Mouse (Mus musculus) right cerebral cortex, postnatal 4 days (tissue): ENCODE measurements around the gene Kif5a.

Experiments
- DNase-seq: peaks from one replicate; pipeline ENCODE4 v3.0.0-alpha.2; 2022

The Kif5a gene

GRCm38 (mm10) chr10:127189116-127189650 lies 74.0 kb downstream of the Kif5a start:
- peak; percentile 46 for DNase-seq

- DNase-seq: peak; percentile 67
Measured at GRCm38 (mm10) chr10:127188465-127189115, 74.6 kb downstream of the Kif5a start.

DNA sequence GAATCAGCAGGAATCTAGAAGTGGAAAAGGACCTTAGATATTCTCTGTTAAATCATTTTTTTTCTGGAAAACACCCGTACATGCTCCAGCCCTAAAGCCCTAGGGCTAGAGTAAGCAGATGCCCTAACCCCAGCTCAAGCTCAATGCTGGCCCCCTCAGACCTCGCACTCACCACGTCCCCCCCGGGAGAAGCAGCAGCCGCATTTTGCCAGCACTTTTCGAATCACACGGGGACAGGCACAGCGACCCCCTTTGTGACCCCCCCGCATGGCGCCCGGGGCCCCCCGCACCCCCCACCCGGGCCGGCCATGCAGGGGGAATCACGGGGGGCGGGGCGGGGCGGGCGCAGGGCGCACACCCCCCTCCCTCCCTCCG lies 75.1 kb downstream of the Kif5a start:
- DNase-seq: no peak

DNA sequence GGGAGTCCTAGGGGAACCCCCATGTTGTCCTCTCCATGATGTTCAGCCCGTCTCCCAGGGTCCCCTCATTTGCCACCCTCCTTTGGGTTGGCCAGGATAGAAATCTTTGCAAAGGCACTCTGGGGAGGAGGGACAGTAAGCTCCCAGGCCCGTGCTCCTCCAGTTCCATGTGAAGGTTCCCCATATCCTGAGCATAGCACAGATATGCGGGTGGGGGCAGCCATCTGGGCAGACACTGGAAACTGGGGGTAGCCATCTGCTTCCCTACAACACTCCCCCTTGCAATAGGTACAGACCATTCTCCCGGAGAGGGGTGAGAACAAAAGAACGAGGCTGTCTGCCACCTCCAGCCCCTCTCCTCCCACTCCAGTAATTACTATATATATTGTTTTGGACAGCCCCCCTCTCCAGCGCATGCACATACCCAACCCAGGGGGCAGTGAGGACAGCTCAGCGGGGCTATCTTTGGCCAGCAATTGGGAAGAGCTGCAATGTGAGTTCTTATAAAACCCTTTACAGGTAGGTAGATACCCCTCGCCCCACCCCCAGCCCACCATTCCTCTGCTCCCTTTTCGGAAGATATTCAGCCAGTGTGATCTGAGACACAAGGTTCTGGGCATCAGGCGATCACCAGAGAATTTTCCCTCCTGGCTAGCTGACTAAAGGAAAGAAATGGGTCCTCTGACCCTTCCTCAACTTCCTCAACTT lies 75.6 kb downstream of the Kif5a start:
- no peak for DNase-seq

DNA sequence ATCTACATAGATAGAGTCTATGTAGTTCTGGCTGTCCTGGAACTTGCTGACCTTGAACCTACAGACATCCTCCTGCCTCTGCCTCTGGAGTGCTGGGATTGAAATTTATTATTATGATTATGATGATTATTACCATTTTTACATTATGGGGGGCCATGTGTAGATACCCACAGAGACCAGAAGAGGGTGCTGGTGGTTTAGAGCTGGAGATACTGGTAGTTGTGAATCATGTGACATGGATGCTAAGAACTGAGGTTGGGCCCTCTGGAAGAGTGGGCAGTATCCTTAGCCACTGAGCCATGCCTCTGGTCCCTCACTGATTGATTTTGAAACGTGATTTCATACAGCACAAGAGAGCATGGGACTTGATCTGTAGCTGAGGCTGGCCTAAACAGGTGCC lies 76.7 kb downstream of the Kif5a start:
- DNase-seq: no peak

DNA sequence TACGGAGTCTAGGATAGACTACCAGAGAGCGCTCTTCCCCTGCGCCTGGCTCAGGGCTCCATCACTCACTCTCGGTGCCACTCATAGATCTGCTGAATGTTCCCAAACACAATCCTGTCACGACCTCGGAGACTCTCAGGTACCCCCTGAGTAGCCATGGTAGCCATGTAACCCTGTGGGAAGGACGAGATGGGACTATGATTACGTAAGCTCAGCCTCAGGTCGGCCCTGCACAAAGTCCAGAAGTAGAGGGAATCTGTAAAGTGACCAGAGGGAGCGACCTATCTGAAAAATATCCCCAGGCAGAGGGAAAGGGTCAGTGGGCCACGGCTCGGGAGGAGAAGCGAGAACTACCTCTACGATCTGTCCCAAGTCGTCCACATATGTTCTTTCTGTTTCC lies 77.6 kb downstream of the Kif5a start:
- DNase-seq: no peak

DNA sequence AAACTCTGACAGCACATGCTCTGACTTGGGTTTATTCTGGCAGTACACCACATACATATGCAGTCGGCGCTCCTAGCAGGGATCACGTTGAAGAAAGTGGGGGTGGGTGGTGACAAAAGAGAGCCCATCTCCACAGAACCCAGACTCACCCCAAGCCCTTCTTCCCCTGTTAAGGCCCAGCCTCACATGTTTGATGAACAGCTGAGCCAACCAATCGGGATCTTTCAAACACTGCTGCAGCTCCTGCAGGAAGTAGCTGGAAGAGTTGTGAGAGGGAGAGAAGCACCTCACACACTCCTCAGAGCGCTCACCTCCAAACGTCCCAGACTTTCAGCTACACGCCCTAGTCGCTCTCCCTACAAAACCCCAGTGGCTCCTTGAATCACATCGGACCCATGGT lies 78.0 kb downstream of the Kif5a start:
- DNase-seq: peak; percentile 56

- DNase-seq: no peak
Measured at GRCm38 (mm10) chr10:127183759-127184158, 79.4 kb downstream of the Kif5a start.

DNA sequence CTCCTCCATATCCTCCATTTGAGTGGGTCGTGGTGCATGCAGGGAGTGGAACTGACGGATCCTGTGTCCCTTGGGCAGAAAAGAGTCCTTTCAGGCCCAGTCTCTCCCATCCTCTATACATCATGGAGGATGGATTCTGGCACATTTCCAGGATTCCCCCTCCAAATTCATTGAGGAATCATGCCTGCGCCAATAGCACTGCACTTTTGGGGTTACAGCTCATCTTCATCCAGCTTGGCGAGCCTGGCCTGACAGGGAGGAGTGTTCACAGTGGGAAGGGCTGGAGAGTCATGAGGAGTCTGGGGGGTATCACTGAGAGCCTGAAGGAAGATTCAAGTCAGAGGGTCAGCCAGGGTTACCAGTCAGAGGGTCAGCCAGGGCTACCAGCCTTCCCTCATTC lies 80.5 kb downstream of the Kif5a start:
- no peak for DNase-seq

- DNase-seq: no peak
Measured at GRCm38 (mm10) chr10:127181566-127181965, 81.6 kb downstream of the Kif5a start.

GRCm38 (mm10) chr10:127180695-127181047 lies 82.5 kb downstream of the Kif5a start:
- DNase-seq: no peak

DNA sequence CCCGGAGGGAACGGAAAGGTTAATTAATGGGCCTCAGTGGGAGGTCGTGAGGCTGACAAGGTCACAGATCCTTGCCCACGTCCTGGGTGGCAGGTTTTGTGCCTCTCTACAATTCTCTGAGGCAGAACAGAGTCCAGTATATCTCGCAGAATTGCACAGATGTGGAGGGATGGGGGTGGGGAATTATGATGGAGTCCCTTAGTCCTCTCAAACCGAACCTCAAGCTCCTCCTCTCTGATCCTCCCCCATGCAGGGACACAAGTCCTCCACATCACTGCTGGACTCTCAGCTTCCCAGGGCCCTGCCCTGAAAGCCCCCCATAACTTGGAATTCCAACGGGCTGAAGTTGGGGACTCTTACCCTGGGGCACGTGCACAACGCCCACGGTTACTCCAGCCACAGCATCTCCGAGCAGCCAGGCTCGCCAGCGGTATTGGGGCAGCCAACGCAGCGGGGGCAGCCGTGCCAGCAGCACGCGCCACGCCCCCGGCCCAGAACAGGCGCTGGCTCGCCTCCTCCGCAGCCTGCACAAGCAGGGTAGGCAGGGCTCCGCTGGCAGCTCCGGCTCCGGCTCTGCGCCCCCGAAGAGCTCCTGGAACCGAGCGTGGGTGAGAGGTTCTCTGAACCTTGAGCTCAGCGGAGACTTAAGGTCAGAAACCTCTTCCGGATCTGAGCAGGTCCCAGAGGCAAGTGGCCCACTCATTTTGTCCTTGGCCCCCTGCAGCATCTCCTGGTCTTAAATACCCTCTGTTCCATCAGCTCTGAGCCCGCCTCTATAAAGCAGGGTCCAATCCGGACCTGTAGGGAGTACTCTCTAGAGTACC lies 83.1 kb downstream of the Kif5a start, which contains the start of gene Slc26a10:
Slc26a10 (minus strand) TSS at position 775 of the 824 bp plus-strand sequence.
- DNase-seq: no peak

- DNase-seq: no peak
Measured at GRCm38 (mm10) chr10:127178286-127179027, 84.7 kb downstream of the Kif5a start.

- DNase-seq: peak; percentile 78
Measured at GRCm38 (mm10) chr10:127177719-127178118, 85.4 kb downstream of the Kif5a start.

DNA sequence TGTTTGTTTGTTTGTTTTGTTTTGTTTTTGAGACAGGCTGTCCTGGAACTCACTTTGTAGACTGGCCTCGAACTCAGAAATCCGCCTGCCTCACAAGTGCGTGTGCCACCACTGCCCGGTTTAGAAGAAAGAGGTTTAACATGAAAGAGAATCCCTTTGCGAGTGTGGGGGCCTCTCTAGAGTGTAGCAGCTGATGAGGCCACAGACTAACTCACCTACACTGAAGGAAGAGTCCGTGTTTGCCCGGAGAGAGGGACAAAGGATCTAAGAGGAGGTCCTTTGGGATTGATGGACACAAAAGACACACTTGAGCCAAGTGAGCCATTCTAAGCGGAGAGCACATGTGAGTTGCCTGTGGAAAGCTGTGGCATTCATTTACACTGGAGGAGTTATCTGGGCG lies 85.9 kb downstream of the Kif5a start:
- no peak for DNase-seq

DNA sequence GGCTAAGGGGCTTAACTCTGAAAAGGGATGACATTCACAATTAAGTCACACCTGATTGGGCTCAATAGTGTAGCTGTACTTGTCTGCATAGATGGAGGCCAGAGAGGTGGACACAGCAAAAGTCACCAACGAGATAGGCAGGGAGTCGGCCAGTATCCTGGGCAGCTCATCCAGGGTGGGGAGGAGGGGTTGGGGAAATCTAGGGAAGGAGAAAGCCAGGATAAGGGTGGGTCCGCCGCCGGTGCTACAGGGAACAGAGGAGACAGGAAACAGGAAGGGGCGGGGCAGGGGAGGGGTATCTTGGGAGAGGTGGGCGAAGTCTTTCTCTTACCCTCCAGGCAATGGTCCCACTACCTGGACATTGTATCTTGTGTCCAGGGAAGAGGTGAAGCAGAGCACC lies 86.4 kb downstream of the Kif5a start:
- DNase-seq: no peak

GRCm38 (mm10) chr10:127176228-127176627 lies 86.9 kb downstream of the Kif5a start:
- no peak for DNase-seq
